Mouse (Mus musculus) liver (tissue): ENCODE measurements at regions not wholly inside any gene's neighbourhood (a gene's known extent, or its start where the extent isn't known, plus 50 kb on each side); places are given as distances from the start of the nearest gene placed in this dataset.

Source experiments
- DNase-seq: peaks from one replicate; pipeline ENCODE4 v3.0.0-alpha.2; 2020; ENCODE audit warnings: mixed read lengths

GRCm38 (mm10) chr12:27479601-27480001 lies 137.2 kb upstream of the Sox11 start:
- no peak for DNase-seq

GRCm38 (mm10) chr12:27474631-27475030 lies 132.3 kb upstream of the Sox11 start:
- no peak for DNase-seq

GRCm38 (mm10) chr12:27471557-27471956 lies 129.2 kb upstream of the Sox11 start:
- DNase-seq = no peak

- DNase-seq = no peak
Observed at GRCm38 (mm10) chr12:27470346-27470745, 128.0 kb upstream of the Sox11 start.

GRCm38 (mm10) chr12:27468782-27469181 lies 126.4 kb upstream of the Sox11 start:
- DNase-seq = no peak

GRCm38 (mm10) chr12:27468141-27468540 lies 125.8 kb upstream of the Sox11 start:
- no peak for DNase-seq

GRCm38 (mm10) chr12:27465499-27466150 lies 123.3 kb upstream of the Sox11 start:
- no peak for DNase-seq

GRCm38 (mm10) chr12:27458674-27459073 lies 116.3 kb upstream of the Sox11 start:
- no peak for DNase-seq

GRCm38 (mm10) chr12:27437661-27438345 lies 95.4 kb upstream of the Sox11 start:
- DNase-seq = no peak

- DNase-seq = no peak
Observed at GRCm38 (mm10) chr12:27431338-27431737, 89.0 kb upstream of the Sox11 start.

- DNase-seq = no peak
Observed at GRCm38 (mm10) chr12:27417387-27418009, 75.1 kb upstream of the Sox11 start.

- DNase-seq = no peak
Observed at GRCm38 (mm10) chr12:27410555-27410954, 68.2 kb upstream of the Sox11 start.

GRCm38 (mm10) chr12:27408440-27408839 lies 66.1 kb upstream of the Sox11 start:
- DNase-seq = no peak

GRCm38 (mm10) chr12:27399392-27399791 lies 57.0 kb upstream of the Sox11 start:
- no peak for DNase-seq
